Mouse (Mus musculus) neural tube, embryonic 14.5 days (tissue): ENCODE measurements at regions not wholly inside any gene's neighbourhood (a gene's known extent, or its start where the extent isn't known, plus 50 kb on each side); places are given as distances from the start of the nearest gene placed in this dataset.

Source experiments
- ATAC-seq: fragments of 200-750 bp; cut with Nextera tagmentation; 2 replicates; pipeline ENCODE4 v1.8.0; 2017; ENCODE audit warnings: low read depth, mild to moderate bottlenecking, moderate TSS enrichment, moderate library complexity
- H3K27ac ChIP-seq: fragments of 300-500 bp; sonication (generic); 2 replicates; pipeline ENCODE4 v1.5.1; 2014; ENCODE audit warnings: low read depth, mild to moderate bottlenecking, control low read depth, low read length, moderate library complexity, mixed read lengths
- H3K27me3 ChIP-seq: fragments of 300-500 bp; sonication (generic); 2 replicates; pipeline ENCODE4 v1.6.1; 2014; ENCODE audit warnings: low read length; ENCODE audit not compliant: control insufficient read depth, insufficient read depth
- H3K36me3 ChIP-seq: fragments of 300-500 bp; sonication (generic); 2 replicates; pipeline ENCODE4 v1.6.1; 2014; ENCODE audit warnings: low read length, mixed read lengths; ENCODE audit not compliant: control insufficient read depth, insufficient read depth
- H3K4me1 ChIP-seq: fragments of 300-500 bp; sonication (generic); 2 replicates; pipeline ENCODE4 v1.6.1; 2014; ENCODE audit warnings: low read length; ENCODE audit not compliant: control insufficient read depth, insufficient read depth
- H3K4me2 ChIP-seq: fragments of 300-500 bp; sonication (generic); 2 replicates; pipeline ENCODE4 v1.6.1; 2014; ENCODE audit warnings: mild to moderate bottlenecking, low read depth, low read length, control low read depth
- H3K4me3 ChIP-seq: fragments of 300-500 bp; sonication (generic); 2 replicates; pipeline ENCODE4 v1.5.1; 2014; ENCODE audit warnings: low read depth, low read length, control low read depth, mixed read lengths
- H3K9ac ChIP-seq: fragments of 300-500 bp; sonication (generic); replicated peaks from 2 replicates; pipeline ENCODE4 v1.6.1; 2014; ENCODE audit warnings: low read depth, mild to moderate bottlenecking, control low read depth, low read length, mixed read lengths
- H3K9me3 ChIP-seq: fragments of 300-500 bp; sonication (generic); 2 replicates; pipeline ENCODE4 v1.6.1; 2016; ENCODE audit warnings: low read length; ENCODE audit not compliant: control insufficient read depth
- WGBS: fragments of 180-500 bp; shearing (Covaris S2); extraction: QIAGEN DNeasy Blood & Tissue Kit; methylation state at CpG from one replicate; pipeline ENCODE4 v1.1.7; 2014; 5-methylcytosine and 5-hydroxymethylcytosine counted together

DNA sequence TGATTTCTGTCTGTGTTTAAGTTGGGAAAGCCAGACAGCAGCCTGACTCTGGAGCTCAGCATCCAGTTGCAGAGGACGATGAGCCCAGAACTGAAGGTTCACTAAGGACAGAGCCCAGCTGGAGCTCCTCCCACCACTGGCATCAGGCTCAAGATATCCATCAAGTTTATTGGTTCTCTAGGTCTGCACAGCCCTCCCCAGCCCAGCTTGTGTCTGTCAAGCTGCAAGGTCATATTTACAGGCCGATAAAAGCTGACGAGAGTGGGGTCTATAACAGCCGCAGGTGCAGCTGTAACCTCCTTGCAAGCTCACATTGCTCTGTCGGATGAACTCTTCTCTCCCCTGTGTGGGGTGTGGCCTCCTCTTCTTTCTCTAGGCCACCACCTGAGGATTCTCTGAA, 184.3 kb downstream of the Ajap1 start:
- no peak for ATAC-seq
- Histone ChIP-seq H3K4me2 (no peak overlapping the region), H3K27me3 (no peaks in the 10 kb centered on the region), H3K9me3 (no peaks in the 10 kb centered on the region), H3K36me3 (no peaks in the 10 kb centered on the region), H3K4me3 (no peak overlapping the region), H3K4me1 (0 out of 2 replicates have a peak, but pooled peaks cover 6% of the 10 kb centered on the region), H3K27ac (no peak overlapping the region), H3K9ac (no peak overlapping the region)
- 35% methylated on average over 5 of the region's 5 CpGs for WGBS

- Histone ChIP-seq H3K4me2 (no peak overlapping the region), H3K4me1 (0 out of 2 replicates have a peak, but pooled peaks cover 2% of the 10 kb centered on the region), H3K36me3 (no peaks in the 10 kb centered on the region), H3K9ac (no peak overlapping the region), H3K9me3 (no peaks in the 10 kb centered on the region), H3K27ac (no peak overlapping the region), H3K27me3 (no peaks in the 10 kb centered on the region), H3K4me3 (no peak overlapping the region)
- WGBS = 27% methylated on average over 6 of the region's 6 CpGs
- no peak for ATAC-seq
Observed at GRCm38 (mm10) chr4:153294828-153295227, 187.8 kb downstream of the Ajap1 start.

DNA sequence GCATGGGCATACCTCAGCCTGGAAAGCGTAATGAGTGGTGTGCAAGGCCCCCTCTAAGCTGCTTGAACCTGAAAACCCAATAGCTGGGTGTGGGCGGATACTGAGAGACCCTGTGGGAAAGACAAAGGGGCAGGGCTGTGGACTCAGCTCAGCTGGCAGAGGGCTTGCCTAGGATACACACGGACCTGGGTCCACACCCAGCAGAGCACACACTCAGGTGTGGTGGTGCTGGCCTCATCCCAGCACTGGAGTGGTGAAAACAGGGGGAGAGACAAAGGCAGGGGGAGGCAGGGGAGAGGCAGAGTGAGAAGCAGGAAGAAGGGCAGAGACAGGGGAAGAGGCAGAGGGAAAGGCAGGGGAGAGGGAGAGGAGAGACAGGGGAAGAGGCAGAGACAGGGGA, 189.5 kb downstream of the Ajap1 start:
- WGBS = 52% methylated on average over 3 of the region's 3 CpGs

GRCm38 (mm10) chr4:153288362-153288761, 194.2 kb downstream of the Ajap1 start:
- Histone ChIP-seq H3K9me3 (no peaks in the 10 kb centered on the region), H3K4me3 (no peak overlapping the region), H3K4me2 (no peak overlapping the region), H3K9ac (peak overlapping the region; percentile 16; the same call in 1 of the 2 replicates), H3K4me1 (peaks cover 5% of the 10 kb centered on the region; the same call in 1 of the 2 replicates), H3K36me3 (no peaks in the 10 kb centered on the region), H3K27ac (no peak overlapping the region), H3K27me3 (no peaks in the 10 kb centered on the region)
- WGBS = 9% methylated on average over 8 of the region's 8 CpGs
- no peak for ATAC-seq

More for the DNA sequence above, 189.5 kb downstream of the Ajap1 start:
- Histone ChIP-seq H3K9ac (no peak overlapping the region), H3K36me3 (no peaks in the 10 kb centered on the region), H3K4me1 (peaks cover 5% of the 10 kb centered on the region; the same call in 1 of the 2 replicates), H3K27me3 (no peaks in the 10 kb centered on the region), H3K27ac (no peak overlapping the region), H3K9me3 (no peaks in the 10 kb centered on the region), H3K4me2 (no peak overlapping the region), H3K4me3 (no peak overlapping the region)
- ATAC-seq = no peak

GRCm38 (mm10) chr4:153284209-153284608, 198.4 kb downstream of the Ajap1 start:
- H3K4me3 ChIP-seq = no peak overlapping the region
- WGBS = 85% methylated on average over 5 of the region's 5 CpGs
- no peak for ATAC-seq
- no peaks in the 10 kb centered on the region for H3K9me3 ChIP-seq
- no peaks in the 10 kb centered on the region for H3K27me3 ChIP-seq
- H3K4me2 ChIP-seq = no peak overlapping the region
- H3K9ac ChIP-seq = no peak overlapping the region
- H3K36me3 ChIP-seq = no peaks in the 10 kb centered on the region
- peaks cover 5% of the 10 kb centered on the region; the same call in 1 of the 2 replicates for H3K4me1 ChIP-seq
- H3K27ac ChIP-seq = no peak overlapping the region

- no peaks in the 10 kb centered on the region for H3K36me3 ChIP-seq
- no peaks in the 10 kb centered on the region for H3K4me1 ChIP-seq
- H3K27ac ChIP-seq = no peak overlapping the region
- H3K4me3 ChIP-seq = no peak overlapping the region
- no peak overlapping the region for H3K4me2 ChIP-seq
- no peak overlapping the region for H3K9ac ChIP-seq
- H3K27me3 ChIP-seq = no peaks in the 10 kb centered on the region
- no peak for ATAC-seq
- WGBS = 58% methylated on average over 5 of the region's 5 CpGs
- no peaks in the 10 kb centered on the region for H3K9me3 ChIP-seq
Observed at GRCm38 (mm10) chr4:153276571-153276970, 206.0 kb downstream of the Ajap1 start.

- Histone ChIP-seq H3K27me3 (no peaks in the 10 kb centered on the region), H3K9me3 (no peaks in the 10 kb centered on the region), H3K4me3 (no peak overlapping the region), H3K9ac (no peak overlapping the region), H3K4me2 (no peak overlapping the region), H3K4me1 (no peaks in the 10 kb centered on the region), H3K27ac (no peak overlapping the region), H3K36me3 (no peaks in the 10 kb centered on the region)
- no peak for ATAC-seq
- WGBS = 23% methylated on average over 5 of the region's 5 CpGs
Observed at GRCm38 (mm10) chr4:153271376-153271775, 211.2 kb downstream of the Ajap1 start.

DNA sequence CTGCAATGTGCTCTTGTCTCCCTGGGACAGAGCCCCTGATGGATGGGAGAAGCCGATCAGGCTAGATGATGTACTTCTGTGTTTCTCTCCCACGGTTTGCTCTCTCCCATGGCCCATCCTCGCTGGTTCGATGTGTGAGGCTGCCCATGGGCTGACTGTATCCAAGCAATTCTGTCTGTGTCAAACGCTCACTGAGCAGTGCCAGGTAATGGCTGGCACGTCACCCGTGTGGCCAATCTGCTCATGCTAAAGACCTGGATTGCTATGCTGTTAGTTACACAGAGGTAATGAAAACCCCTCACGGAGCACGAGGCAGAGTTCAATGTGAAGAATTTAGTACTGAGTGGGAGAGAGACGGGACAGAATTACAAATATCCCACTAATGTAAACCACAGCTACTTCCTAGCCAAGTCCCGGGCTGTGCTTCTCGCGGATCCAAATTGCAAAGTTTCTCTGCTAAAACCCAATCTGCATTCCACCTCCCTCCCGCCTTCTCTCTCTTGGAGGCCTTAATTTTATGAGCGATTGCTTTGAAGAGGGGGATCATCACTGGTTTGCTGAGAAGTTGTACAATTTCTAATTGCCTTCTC, 219.3 kb downstream of the Ajap1 start:
- H3K9me3 ChIP-seq = no peaks in the 10 kb centered on the region
- no peak for ATAC-seq
- no peak overlapping the region for H3K4me2 ChIP-seq
- no peak overlapping the region for H3K4me3 ChIP-seq
- H3K4me1 ChIP-seq = 0 out of 2 replicates have a peak, but pooled peaks cover 5% of the 10 kb centered on the region
- H3K9ac ChIP-seq = no peak overlapping the region
- H3K36me3 ChIP-seq = no peaks in the 10 kb centered on the region
- H3K27me3 ChIP-seq = no peaks in the 10 kb centered on the region
- 64% methylated on average over 15 of the region's 15 CpGs for WGBS
- H3K27ac ChIP-seq = no peak overlapping the region

DNA sequence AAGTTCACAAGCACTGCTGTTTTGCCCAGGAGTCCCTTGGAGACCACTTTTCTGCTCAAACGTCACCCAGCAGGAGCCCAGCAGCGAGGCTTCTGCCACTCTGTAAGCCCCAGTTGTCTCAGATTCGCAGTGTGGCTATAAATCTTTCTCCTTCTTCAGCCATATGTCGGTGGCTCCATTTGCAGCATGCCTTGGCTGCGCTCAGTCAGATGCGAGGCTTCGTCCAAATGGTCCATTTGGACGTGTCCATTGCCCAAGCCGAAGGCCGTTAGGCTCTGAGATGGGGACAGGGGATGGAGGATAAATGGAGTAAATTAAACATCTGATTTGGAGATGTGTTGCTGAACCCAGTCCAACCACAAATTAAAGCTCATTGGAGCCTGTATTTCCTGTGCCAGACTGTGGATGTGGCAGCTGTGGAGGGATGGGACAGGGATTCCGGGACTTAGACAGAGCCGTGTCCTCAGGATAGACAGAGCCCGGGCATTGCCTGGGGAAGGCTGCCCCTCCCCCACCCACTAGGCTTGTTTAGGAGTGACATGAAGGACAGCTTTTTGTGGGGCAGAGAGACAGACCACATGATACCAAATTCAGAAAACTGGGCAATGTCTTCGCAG, 221.6 kb downstream of the Ajap1 start:
- Histone ChIP-seq H3K36me3 (no peaks in the 10 kb centered on the region), H3K4me1 (0 out of 2 replicates have a peak, but pooled peaks cover 5% of the 10 kb centered on the region), H3K4me3 (no peak overlapping the region), H3K9ac (no peak overlapping the region), H3K27me3 (no peaks in the 10 kb centered on the region), H3K4me2 (no peak overlapping the region), H3K9me3 (no peaks in the 10 kb centered on the region), H3K27ac (no peak overlapping the region)
- ATAC-seq = peak; percentile 38; the same call in 1 of the 2 replicates
- WGBS = 35% methylated on average over 14 of the region's 14 CpGs
